Mouse (Mus musculus) liver, embryonic 14.5 days (tissue): ENCODE data around the gene 4930523C07Rik. TPM values are rescaled to one million over a fixed set of nuclear protein-coding genes. Genes with fewer than 3 reads are reported as not detected.
A peak's percentile ranks its signal among the peaks of the same experiment; 100 is the strongest.

ENCODE experiments used
- ATAC-seq: fragments of 200-750 bp; cut with Nextera tagmentation; 2 replicates; pipeline ENCODE4 v1.8.0; 2017; ENCODE audit warnings: moderate number of reproducible peaks, mild to moderate bottlenecking, moderate library complexity; ENCODE audit not compliant: insufficient read depth
- DNase-seq, 3 experiments: peaks; one replicate each; pipeline ENCODE4 v3.0.0-alpha.2; 2012 to 2013; ENCODE audit warnings: low read depth in 3 of 3, low spot score in 3 of 3
- H3K27ac ChIP-seq: fragments of 300-500 bp; sonication (generic); 2 replicates; pipeline ENCODE4 v1.5.1; 2014; ENCODE audit warnings: moderate library complexity, mild to moderate bottlenecking, control low read depth, inconsistent platforms
- H3K27me3 ChIP-seq: fragments of 300-500 bp; sonication (generic); 2 replicates; pipeline ENCODE4 v1.6.1; 2014; ENCODE audit warnings: mild to moderate bottlenecking, low read length, moderate library complexity; ENCODE audit not compliant: control insufficient read depth, insufficient read depth
- H3K36me3 ChIP-seq: fragments of 300-500 bp; sonication (generic); replicated peaks from 2 replicates; pipeline ENCODE4 v1.6.1; 2014; ENCODE audit warnings: low read depth; ENCODE audit not compliant: control insufficient read depth, insufficient read depth
- H3K4me1 ChIP-seq, 2 experiments: fragments of 200-500 bp in 1 of 2; fragments of 300-500 bp in 1 of 2; sonication (generic) in 1 of 2; replicated peaks; 2 replicates each; pipeline ENCODE4 v1.6.1; 2012 to 2014; ENCODE audit warnings: antibody characterized with exemption in 1 of 2, inconsistent platforms in 1 of 2, low read length in 1 of 2; ENCODE audit not compliant: control insufficient read depth in 2 of 2, insufficient read depth in 2 of 2
- H3K4me2 ChIP-seq: fragments of 300-500 bp; sonication (generic); 2 replicates; pipeline ENCODE4 v1.6.1; 2014; ENCODE audit warnings: low read depth, mild to moderate bottlenecking, control low read depth, moderate library complexity
- H3K4me3 ChIP-seq, 2 experiments: fragments of 200-500 bp in 1 of 2; fragments of 300-500 bp in 1 of 2; sonication (generic) in 1 of 2; 2 replicates each; pipeline ENCODE4 v1.5.1; 2012 to 2014; ENCODE audit warnings: low read depth in 2 of 2, low read length in 2 of 2, mild to moderate bottlenecking in 2 of 2, control low read depth in 1 of 2, inconsistent platforms in 1 of 2, moderate library complexity in 1 of 2; ENCODE audit not compliant: insufficient read depth in 1 of 2
- H3K9ac ChIP-seq: fragments of 300-500 bp; sonication (generic); replicated peaks from 2 replicates; pipeline ENCODE4 v1.6.1; 2014; ENCODE audit warnings: mild to moderate bottlenecking, control low read depth, moderate library complexity
- H3K9me3 ChIP-seq: fragments of 300-500 bp; sonication (generic); 2 replicates; pipeline ENCODE4 v1.6.1; 2016; ENCODE audit warnings: low read length, mixed read lengths; ENCODE audit not compliant: control insufficient read depth
- CTCF ChIP-seq: IDR thresholded peaks from 2 replicates; pipeline ENCODE4 v1.5.1; 2016; ENCODE audit warnings: antibody characterized with exemption, low read depth, control low read depth
- EP300 ChIP-seq: IDR thresholded peaks from 2 replicates; pipeline ENCODE4 v1.6.1; 2016; ENCODE audit warnings: antibody characterized with exemption, low read depth
- WGBS: fragments of 180-500 bp; shearing (Covaris S2); extraction: QIAGEN DNeasy Blood & Tissue Kit; methylation state at CpG from one replicate; pipeline ENCODE4 v1.1.7; 2014; ENCODE audit not compliant: insufficient replicate concordance; 5-methylcytosine and 5-hydroxymethylcytosine counted together
- polyA plus RNA-seq, 2 experiments: library from polyadenylated mRNA; depleted of rRNA in 1 of 2; stranded (reverse) in 1 of 2; unstranded in 1 of 2; fragments of >200 nt; fragmentation: Nextera tagmentation in 1 of 2; extraction: Ambion mirVana in 1 of 2; gene quantifications; 2 replicates each; pipeline versions ENCODE4 v1.2.1 to v1.2.3; 2012 to 2014

4930523C07Rik gene
- polyA plus RNA-seq, 2 experiments: 6.5 to 28.1 TPM

GRCm38 (mm10) chr1:160041264-160041775 lies 2.9 kb upstream of the 4930523C07Rik start:
- no peaks in the 10 kb centered on the region for H3K36me3 ChIP-seq
- ATAC-seq (no peak), DNase-seq (no peak)
- no peak overlapping the region for H3K27ac ChIP-seq
- 78% methylated on average over 7 of the region's 7 CpGs for WGBS
- H3K4me3 ChIP-seq: no peak overlapping the region
- no peak overlapping the region for H3K4me2 ChIP-seq
- no peak overlapping the region for H3K9ac ChIP-seq
- H3K27me3 ChIP-seq: no peaks in the 10 kb centered on the region
- H3K9me3 ChIP-seq: no peaks in the 10 kb centered on the region
- TF ChIP-seq EP300: no peak
- no peak for TF ChIP-seq CTCF
- H3K4me1 ChIP-seq: peaks cover 8 to 20% of the 10 kb centered on the region in 2 experiments

GRCm38 (mm10) chr1:160042351-160042750 lies 1.8 kb upstream of the 4930523C07Rik start:
- Histone ChIP-seq H3K9ac (no peak overlapping the region), H3K4me1 (peaks cover 13 to 27% of the 10 kb centered on the region in 2 experiments), H3K9me3 (no peaks in the 10 kb centered on the region), H3K27ac (no peak overlapping the region), H3K36me3 (no peaks in the 10 kb centered on the region), H3K27me3 (no peaks in the 10 kb centered on the region), H3K4me3 (no peak overlapping the region), H3K4me2 (no peak overlapping the region)
- DNase-seq: no peak
- no peak for ATAC-seq
- TF ChIP-seq EP300: no peak
- no peak for TF ChIP-seq CTCF
- 65% methylated on average over 7 of the region's 7 CpGs for WGBS

- no peaks in the 10 kb centered on the region for H3K27me3 ChIP-seq
- peak overlapping the region; percentile 78 to 82; a peak in 3 of 4 replicates for H3K4me3 ChIP-seq
- H3K9me3 ChIP-seq: no peaks in the 10 kb centered on the region
- peak overlapping the region; percentile 85 for H3K4me2 ChIP-seq
- no peak overlapping the region for H3K27ac ChIP-seq
- no peak for DNase-seq
- ATAC-seq: no peak
- WGBS: 70% methylated on average over 13 of the region's 13 CpGs
- H3K4me1 ChIP-seq: peaks cover 16 to 34% of the 10 kb centered on the region in 2 experiments
- no peaks in the 10 kb centered on the region for H3K36me3 ChIP-seq
- peak overlapping the region; percentile 84 for H3K9ac ChIP-seq
- TF ChIP-seq CTCF (no peak), EP300 (no peak)
Measured at GRCm38 (mm10) chr1:160043271-160043975, 759 bp upstream of the 4930523C07Rik start.

- 45% methylated on average over 3 of the region's 3 CpGs for WGBS
- no peaks in the 10 kb centered on the region for H3K27me3 ChIP-seq
- DNase-seq (no peak), ATAC-seq (no peak)
- no peak for TF ChIP-seq CTCF
- TF ChIP-seq EP300: no peak
- peak overlapping the region; percentile 84 for H3K9ac ChIP-seq
- H3K4me1 ChIP-seq: peaks cover 31 to 50% of the 10 kb centered on the region in 2 experiments
- H3K4me2 ChIP-seq: peak overlapping the region; percentile 85
- H3K9me3 ChIP-seq: no peaks in the 10 kb centered on the region
- H3K27ac ChIP-seq: peak overlapping the region; percentile 66
- no peaks in the 10 kb centered on the region for H3K36me3 ChIP-seq
- H3K4me3 ChIP-seq: peak overlapping the region; percentile 78 to 82
Measured at GRCm38 (mm10) chr1:160045056-160045715, 1.0 kb downstream of the 4930523C07Rik start.

GRCm38 (mm10) chr1:160045971-160046370 lies 1.8 kb downstream of the 4930523C07Rik start:
- TF ChIP-seq CTCF: no peak
- no peak for TF ChIP-seq EP300
- WGBS: 60% methylated on average over 5 of the region's 5 CpGs
- Histone ChIP-seq H3K27ac (peak overlapping the region; percentile 44), H3K4me1 (peaks cover 36 to 54% of the 10 kb centered on the region in 2 experiments), H3K4me3 (peak overlapping the region; percentile 30 to 78), H3K9ac (peak overlapping the region; percentile 84), H3K36me3 (no peaks in the 10 kb centered on the region), H3K4me2 (peak overlapping the region; percentile 85), H3K27me3 (no peaks in the 10 kb centered on the region), H3K9me3 (no peaks in the 10 kb centered on the region)
- no peak for ATAC-seq
- no peak for DNase-seq
